Mouse (Mus musculus): ENCODE measurements around the gene Evpl. TPM values are rescaled to one million over a fixed set of nuclear protein-coding genes. Genes with fewer than 3 reads are reported as not detected.
A peak's percentile ranks its signal among the peaks of the same experiment; 100 is the strongest.

The Evpl gene
- polyA plus RNA-seq, 1 experiment from 2014 or later: 0.48 TPM

DNA sequence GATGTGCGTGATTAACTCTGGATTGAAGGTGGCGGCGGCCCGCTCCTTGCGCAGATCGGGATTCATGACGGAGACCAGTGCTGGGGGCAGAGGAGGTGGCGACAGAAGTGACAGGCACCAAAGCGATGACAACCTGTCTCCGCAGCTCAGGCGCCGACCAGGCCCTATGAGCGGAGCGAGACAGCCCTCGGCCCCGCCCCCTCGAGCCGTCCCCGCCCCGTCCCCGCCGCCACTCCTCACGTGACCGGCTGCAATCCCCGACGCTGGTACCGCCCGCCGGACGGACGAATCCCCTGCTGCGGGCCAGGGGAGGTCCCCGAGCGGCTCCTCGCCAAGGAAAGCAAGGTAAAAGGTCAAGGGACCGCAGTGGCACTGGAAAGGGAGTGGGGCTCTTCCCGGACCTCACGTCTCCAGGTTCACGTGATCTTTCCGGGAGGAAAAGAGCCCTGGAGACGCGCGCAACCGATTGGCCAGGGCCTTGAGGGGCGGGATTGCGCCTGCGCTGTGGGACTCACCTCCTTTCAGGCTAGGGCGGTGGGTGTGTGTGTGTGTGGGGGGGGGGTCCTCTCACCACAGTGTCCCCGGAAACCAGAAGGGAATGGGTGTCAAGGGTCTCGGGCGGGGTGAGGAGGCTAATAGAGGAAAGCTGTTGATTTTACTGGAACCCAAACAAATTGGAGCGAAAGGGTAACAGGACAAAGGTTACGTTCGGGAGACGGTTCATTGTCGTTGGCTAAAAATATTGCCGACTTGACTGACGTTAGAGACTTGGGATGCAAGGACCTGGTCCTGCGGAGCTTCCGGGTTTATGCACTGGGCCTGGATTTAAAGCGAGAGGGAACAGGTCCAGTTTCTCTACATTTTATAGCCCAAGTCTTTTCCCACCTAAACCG lies 39.0 kb downstream of the Evpl start, which contains the start of the genes Ten1 and Acox1:
Gene Ten1 (plus strand): TSS at position 217 of the 893 bp plus-strand sequence.
Gene Acox1 (minus strand): TSS at position 407 of the 893 bp plus-strand sequence.
- WGBS: under 1% methylated on average over 62 of the region's 62 CpGs
- Histone ChIP-seq H3K36me3 (replicated peaks) (peaks cover 10% of the 10 kb centered on the region), H3K27me3 (ENCODE audit: poor library complexity, severe bottlenecking) (no peaks in the 10 kb centered on the region), H3K4me1 (peaks cover 15% of the 10 kb centered on the region), H3K9me3 (no peaks in the 10 kb centered on the region), H3K4me3 (peak within 1 kb of the TSS; percentile 76), H3K27ac (peak within 1 kb of the TSS; percentile 97)
- peak; percentile 98 for DNase-seq (ENCODE audit: extremely low spot score, low spot score)

GRCm38 (mm10) chr11:116198132-116198531 lies 39.7 kb downstream of the Evpl start:
- DNase-seq (ENCODE audit: extremely low spot score, low spot score): no peak
- peaks cover 7% of the 10 kb centered on the region for H3K36me3 ChIP-seq (replicated peaks)
- H3K9me3 ChIP-seq: no peaks in the 10 kb centered on the region
- peaks cover 15% of the 10 kb centered on the region for H3K4me1 ChIP-seq
- no peaks in the 10 kb centered on the region for H3K27me3 ChIP-seq (ENCODE audit: poor library complexity, severe bottlenecking)
- peak overlapping the region; percentile 76 for H3K4me3 ChIP-seq
- peak overlapping the region; percentile 97 for H3K27ac ChIP-seq
- WGBS: 32% methylated on average over 13 of the region's 13 CpGs

DNA sequence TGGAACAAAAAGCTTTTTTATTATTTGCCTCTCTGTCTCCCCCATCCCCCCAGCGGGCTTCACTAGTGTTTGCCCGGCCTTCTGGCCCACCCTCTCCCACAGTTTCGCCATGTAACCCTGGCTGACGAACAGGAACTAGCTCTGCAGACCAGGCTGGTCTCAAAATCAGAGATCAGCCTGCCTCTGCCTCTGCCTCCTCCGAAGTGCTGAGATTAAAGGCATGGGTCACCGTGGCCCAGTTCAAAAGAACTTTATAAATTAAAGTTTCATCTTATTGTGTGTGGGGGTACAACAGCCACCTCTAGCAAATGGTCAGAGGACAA lies 40.3 kb downstream of the Evpl start:
- H3K27me3 ChIP-seq (ENCODE audit: poor library complexity, severe bottlenecking): no peaks in the 10 kb centered on the region
- no peak for DNase-seq (ENCODE audit: extremely low spot score, low spot score)
- 93% methylated on average over 6 of the region's 6 CpGs for WGBS
- no peak overlapping the region for H3K27ac ChIP-seq
- peak overlapping the region; percentile 76 for H3K4me3 ChIP-seq
- no peaks in the 10 kb centered on the region for H3K9me3 ChIP-seq
- H3K36me3 ChIP-seq (replicated peaks): peaks cover 7% of the 10 kb centered on the region
- H3K4me1 ChIP-seq: peaks cover 15% of the 10 kb centered on the region

- H3K9me3 ChIP-seq: no peaks in the 10 kb centered on the region
- H3K4me3 ChIP-seq: peak overlapping the region; percentile 76; the same call in 1 of the 2 replicates
- no peaks in the 10 kb centered on the region for H3K27me3 ChIP-seq (ENCODE audit: poor library complexity, severe bottlenecking)
- no peak overlapping the region for H3K27ac ChIP-seq
- H3K36me3 ChIP-seq (replicated peaks): peaks cover 7% of the 10 kb centered on the region
- WGBS: 95% methylated on average over 18 of the region's 18 CpGs
- H3K4me1 ChIP-seq: peaks cover 15% of the 10 kb centered on the region
- no peak for DNase-seq (ENCODE audit: extremely low spot score, low spot score)
Observed at GRCm38 (mm10) chr11:116196866-116197583, 40.9 kb downstream of the Evpl start.

- Histone ChIP-seq H3K27me3 (ENCODE audit: poor library complexity, severe bottlenecking) (no peaks in the 10 kb centered on the region), H3K9me3 (no peaks in the 10 kb centered on the region), H3K27ac (no peak overlapping the region), H3K4me1 (peaks cover 15% of the 10 kb centered on the region), H3K4me3 (no peak overlapping the region), H3K36me3 (replicated peaks) (peaks cover 8% of the 10 kb centered on the region)
- WGBS: 88% methylated on average over 3 of the region's 3 CpGs
- no peak for DNase-seq (ENCODE audit: extremely low spot score, low spot score)
Observed at GRCm38 (mm10) chr11:116196336-116196735, 41.5 kb downstream of the Evpl start.

DNA sequence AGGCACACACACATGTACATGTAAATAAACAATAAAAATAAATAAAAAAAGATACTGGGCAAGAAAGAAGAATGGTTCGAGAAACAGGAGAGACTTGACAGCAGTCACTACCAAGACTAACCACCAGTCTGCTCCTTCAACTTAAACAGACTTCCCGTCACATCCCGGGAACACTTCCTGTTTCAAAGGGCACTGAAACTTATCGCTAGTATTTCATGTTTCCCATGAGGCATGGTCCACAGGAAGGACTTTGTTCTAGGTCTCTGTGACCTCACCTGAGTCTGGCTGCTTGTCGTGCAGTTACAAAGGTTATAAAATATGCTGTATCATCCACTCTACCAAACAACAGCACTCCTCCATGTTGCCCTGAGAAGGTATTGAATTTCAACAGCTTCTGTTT lies 42.6 kb downstream of the Evpl start:
- DNase-seq (ENCODE audit: extremely low spot score, low spot score): no peak
- Histone ChIP-seq H3K36me3 (replicated peaks) (peaks cover 16% of the 10 kb centered on the region), H3K9me3 (no peaks in the 10 kb centered on the region), H3K27ac (no peak overlapping the region), H3K4me3 (no peak overlapping the region), H3K4me1 (peaks cover 15% of the 10 kb centered on the region), H3K27me3 (ENCODE audit: poor library complexity, severe bottlenecking) (no peaks in the 10 kb centered on the region)
- WGBS: 80% methylated on average over 5 of the region's 5 CpGs

DNA sequence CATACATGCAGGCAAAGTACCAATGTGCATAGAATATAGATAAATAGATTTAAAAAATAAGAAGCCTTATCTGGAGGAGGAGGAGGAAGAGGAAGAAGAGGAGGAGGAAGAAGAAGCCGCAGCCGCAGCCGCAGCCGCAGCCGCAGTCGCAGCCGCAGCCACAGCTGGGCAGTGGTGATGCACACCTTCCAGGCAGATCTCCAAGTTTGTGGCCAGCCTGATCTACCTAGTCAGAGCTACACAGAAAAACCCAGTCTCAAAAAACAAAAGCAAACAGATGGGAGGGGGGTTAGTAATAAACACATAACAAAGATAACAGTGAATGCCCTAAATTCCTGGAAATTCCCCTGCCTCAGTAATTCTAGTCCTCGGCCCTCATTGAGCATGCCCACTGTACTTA lies 43.3 kb downstream of the Evpl start:
- H3K27ac ChIP-seq: no peak overlapping the region

GRCm38 (mm10) chr11:116187226-116187930 lies 50.5 kb downstream of the Evpl start:
- WGBS: 63% methylated on average over 11 of the region's 11 CpGs
- peaks cover 7% of the 10 kb centered on the region for H3K4me1 ChIP-seq
- H3K36me3 ChIP-seq (replicated peaks): peaks cover 42% of the 10 kb centered on the region

More for the DNA sequence above, 43.3 kb downstream of the Evpl start:
- Histone ChIP-seq H3K4me1 (peaks cover 13% of the 10 kb centered on the region), H3K27me3 (ENCODE audit: poor library complexity, severe bottlenecking) (no peaks in the 10 kb centered on the region), H3K36me3 (replicated peaks) (peaks cover 18% of the 10 kb centered on the region), H3K4me3 (no peak overlapping the region), H3K9me3 (no peaks in the 10 kb centered on the region)
- 94% methylated on average over 8 of the region's 8 CpGs for WGBS
- no peak for DNase-seq (ENCODE audit: extremely low spot score, low spot score)

GRCm38 (mm10) chr11:116186360-116186759 lies 51.5 kb downstream of the Evpl start:
- 86% methylated on average over 11 of the region's 11 CpGs for WGBS
- no peaks in the 10 kb centered on the region for H3K27me3 ChIP-seq (ENCODE audit: poor library complexity, severe bottlenecking)
- no peak for DNase-seq (ENCODE audit: extremely low spot score, low spot score)
- H3K4me1 ChIP-seq: peaks cover 7% of the 10 kb centered on the region
- H3K9me3 ChIP-seq: no peaks in the 10 kb centered on the region
- no peak overlapping the region for H3K4me3 ChIP-seq
- H3K36me3 ChIP-seq (replicated peaks): peaks cover 51% of the 10 kb centered on the region
- no peak overlapping the region for H3K27ac ChIP-seq

More at GRCm38 (mm10) chr11:116187226-116187930, 50.5 kb downstream of the Evpl start:
- DNase-seq (ENCODE audit: extremely low spot score, low spot score): no peak
- no peaks in the 10 kb centered on the region for H3K9me3 ChIP-seq
- H3K27ac ChIP-seq: no peak overlapping the region
- no peaks in the 10 kb centered on the region for H3K27me3 ChIP-seq (ENCODE audit: poor library complexity, severe bottlenecking)
- H3K4me3 ChIP-seq: no peak overlapping the region

GRCm38 (mm10) chr11:116185836-116186235 lies 52.0 kb downstream of the Evpl start:
- no peak for DNase-seq (ENCODE audit: extremely low spot score, low spot score)
- no peaks in the 10 kb centered on the region for H3K9me3 ChIP-seq
- H3K4me1 ChIP-seq: peaks cover 7% of the 10 kb centered on the region
- 86% methylated on average over 3 of the region's 3 CpGs for WGBS
- no peak overlapping the region for H3K27ac ChIP-seq
- no peaks in the 10 kb centered on the region for H3K27me3 ChIP-seq (ENCODE audit: poor library complexity, severe bottlenecking)
- no peak overlapping the region for H3K4me3 ChIP-seq
- peaks cover 50% of the 10 kb centered on the region for H3K36me3 ChIP-seq (replicated peaks)

- H3K36me3 ChIP-seq (replicated peaks): peaks cover 89% of the 10 kb centered on the region
- no peak for DNase-seq (ENCODE audit: extremely low spot score, low spot score)
Observed at GRCm38 (mm10) chr11:116178411-116179121, 59.3 kb downstream of the Evpl start.

DNA sequence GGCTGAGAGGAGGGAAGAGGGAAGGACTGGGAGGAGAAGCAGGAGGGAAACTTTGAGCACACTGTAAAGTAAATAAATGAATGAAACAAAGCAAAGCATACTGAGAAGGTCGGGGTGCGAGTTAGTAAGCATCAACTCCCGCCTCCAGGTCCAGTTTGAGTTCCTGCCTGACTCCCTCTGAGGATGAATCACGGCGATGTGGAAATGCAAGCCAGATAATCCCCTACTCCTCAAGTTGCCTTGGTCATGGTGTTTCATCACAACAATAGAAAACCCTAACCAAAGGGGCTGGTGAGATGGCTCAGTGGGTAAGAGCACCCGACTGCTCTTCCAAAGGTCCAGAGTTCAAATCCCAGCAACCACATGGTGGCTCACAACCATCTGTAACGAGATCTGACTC lies 61.9 kb downstream of the Evpl start:
- 88% methylated on average over 7 of the region's 7 CpGs for WGBS

More at GRCm38 (mm10) chr11:116178411-116179121, 59.3 kb downstream of the Evpl start:
- H3K4me3 ChIP-seq: no peak overlapping the region
- H3K9me3 ChIP-seq: no peaks in the 10 kb centered on the region
- WGBS: 92% methylated on average over 20 of the region's 20 CpGs
- no peak overlapping the region for H3K27ac ChIP-seq
- no peaks in the 10 kb centered on the region for H3K4me1 ChIP-seq
- H3K27me3 ChIP-seq (ENCODE audit: poor library complexity, severe bottlenecking): no peaks in the 10 kb centered on the region

More for the DNA sequence above, 61.9 kb downstream of the Evpl start:
- H3K4me1 ChIP-seq: no peaks in the 10 kb centered on the region
- H3K27ac ChIP-seq: no peak overlapping the region
- H3K9me3 ChIP-seq: no peaks in the 10 kb centered on the region
- peaks cover 87% of the 10 kb centered on the region for H3K36me3 ChIP-seq (replicated peaks)
- no peaks in the 10 kb centered on the region for H3K27me3 ChIP-seq (ENCODE audit: poor library complexity, severe bottlenecking)
- no peak overlapping the region for H3K4me3 ChIP-seq
- no peak for DNase-seq (ENCODE audit: extremely low spot score, low spot score)

Measured in forebrain, embryonic 10.5 days (tissue).